Comparison of ENCODE assay signal across 14 mouse cellular contexts in the genomic region with DNA sequence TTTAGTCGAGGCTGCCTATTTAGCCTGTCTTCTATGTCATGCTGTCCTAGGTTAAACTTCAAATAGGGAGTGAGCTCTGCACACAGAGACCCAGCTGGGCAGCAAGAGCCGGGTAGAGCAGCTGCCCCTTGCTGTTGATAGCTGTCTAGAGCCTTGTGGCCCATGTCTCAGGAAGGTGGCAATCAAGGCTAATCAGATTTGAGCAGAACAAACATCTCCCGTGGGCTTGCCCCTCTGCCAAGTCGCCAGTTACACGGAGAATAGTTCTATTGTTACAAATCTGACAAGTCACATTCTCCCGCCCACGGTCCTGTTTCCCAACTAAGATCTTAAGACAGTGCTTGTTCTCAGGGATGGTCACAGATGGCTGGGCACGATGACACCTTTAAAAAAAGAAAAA.
DNase-seq lines count a peak whose midpoint lies in the region.
"Had no signal": no experiment of that assay in that cellular context is flagged by ENCODE, and none has a peak within 500 bp of the region (broad histone marks: within the 10 kb centered on the region; RNA-seq: fewer than 3 reads in every experiment).

No protein-coding gene starts in this region.

- intact Hi-C loops in left cerebral cortex, postnatal 36 days (cut with DNase I): no loop called here
- intact Hi-C loops in gastrocnemius, postnatal 14 days (cut with DNase I; ENCODE audit: low total_unique reads): no loop called here

- DNase-seq in frontal cortex, postnatal 36 days (ENCODE audit: low spot score in 2 of 2): peak; percentile 8 to 38
- DNase-seq in frontal cortex, postnatal 14 days (ENCODE audit: low spot score in 2 of 2): no peak
- DNase-seq in right cerebral cortex, adult 2 months (ENCODE audit: low spot score in 2 of 2): peak; percentile 28 to 29
- DNase-seq in right cerebral cortex, postnatal 14 days: no peak
- peak; percentile 20 to 23 for DNase-seq in left cerebral cortex, postnatal 36 days (ENCODE audit: low spot score in 2 of 2)
- peak; percentile 6 to 31 for DNase-seq in right cerebral cortex, postnatal 36 days (ENCODE audit: low spot score in 2 of 2)
- no peak for DNase-seq in gastrocnemius, postnatal 14 days
- no peak for DNase-seq in thymus, postnatal 0 days (ENCODE audit: low spot score)
- DNase-seq: cerebellum, adult 11 months; cerebellum, postnatal 36 days; gastrocnemius, postnatal 10 days; kidney, adult 9 months; lung, adult 18-20 months; spleen, adult 18-20 months had no signal

Comparison
In these comparisons a context has a peak if more than half of its experiments do, and no peak if none do; other contexts are left out.
1. DNase-seq: peak in frontal cortex, postnatal 36 days (2 of 2), right cerebral cortex, adult 2 months (2 of 2), left cerebral cortex, postnatal 36 days (2 of 2) and right cerebral cortex, postnatal 36 days (2 of 2); none in frontal cortex, postnatal 14 days (0 of 2), right cerebral cortex, postnatal 14 days (single experiment), gastrocnemius, postnatal 14 days (single experiment) and thymus, postnatal 0 days (single experiment).